Mouse (Mus musculus): ENCODE data around the gene Myo3b.
A peak's percentile ranks its signal among the peaks of the same experiment; 100 is the strongest.

Myo3b gene

GRCm38 (mm10) chr2:70066338-70067022 is 27.6 kb downstream of the Myo3b start:
- DNase-seq, result peak; percentile 65

- DNase-seq, result peak; percentile 72
Observed at GRCm38 (mm10) chr2:70069861-70070260, 30.9 kb downstream of the Myo3b start.

DNA sequence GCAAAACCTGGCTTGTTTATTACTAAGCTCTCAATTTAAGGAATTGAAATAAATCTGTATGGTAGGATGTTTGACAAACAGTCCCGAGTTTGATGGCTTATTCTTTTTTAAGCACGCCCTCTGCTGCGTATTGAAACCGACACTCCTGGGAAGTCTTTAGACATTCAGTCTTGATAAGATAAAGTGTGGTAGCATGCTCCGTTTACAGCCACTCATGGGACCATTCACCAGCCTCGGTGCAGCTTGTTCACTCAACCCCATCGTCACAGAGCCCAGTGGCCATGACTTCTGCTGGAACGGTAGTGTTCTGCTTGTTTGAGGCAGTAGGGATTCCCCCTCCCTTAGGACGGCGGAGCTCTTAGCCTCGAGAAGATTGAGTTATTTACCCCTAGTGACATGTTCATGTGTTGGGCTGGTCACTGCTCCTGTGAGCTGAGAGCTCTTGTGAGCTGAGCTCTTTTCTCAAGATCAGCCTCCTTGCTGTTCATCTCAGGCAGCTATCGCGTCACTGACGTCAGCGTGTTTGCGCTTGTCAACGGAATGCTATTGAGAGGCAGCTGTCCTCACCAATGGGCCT is 44.6 kb downstream of the Myo3b start:
- no peak for DNase-seq

DNA sequence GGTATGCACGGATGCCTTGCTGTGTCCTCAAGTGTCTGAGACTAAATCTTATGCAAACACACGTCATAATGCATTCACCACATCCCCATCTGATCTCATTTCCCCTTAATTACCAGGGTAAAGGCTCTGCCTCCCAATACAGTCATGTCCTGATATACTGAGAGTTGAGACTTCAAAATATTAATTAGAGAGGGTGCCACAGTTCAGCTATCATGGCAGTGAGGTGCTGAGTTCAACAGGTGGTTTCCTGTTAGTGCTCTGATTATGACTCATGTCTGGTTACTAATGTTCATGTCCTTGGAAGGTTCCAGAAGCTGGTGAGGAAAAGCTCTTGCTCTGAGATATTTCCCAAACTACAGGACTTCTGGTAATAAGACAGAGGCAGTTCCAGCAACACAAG is 52.3 kb downstream of the Myo3b start:
- DNase-seq, result no peak

DNA sequence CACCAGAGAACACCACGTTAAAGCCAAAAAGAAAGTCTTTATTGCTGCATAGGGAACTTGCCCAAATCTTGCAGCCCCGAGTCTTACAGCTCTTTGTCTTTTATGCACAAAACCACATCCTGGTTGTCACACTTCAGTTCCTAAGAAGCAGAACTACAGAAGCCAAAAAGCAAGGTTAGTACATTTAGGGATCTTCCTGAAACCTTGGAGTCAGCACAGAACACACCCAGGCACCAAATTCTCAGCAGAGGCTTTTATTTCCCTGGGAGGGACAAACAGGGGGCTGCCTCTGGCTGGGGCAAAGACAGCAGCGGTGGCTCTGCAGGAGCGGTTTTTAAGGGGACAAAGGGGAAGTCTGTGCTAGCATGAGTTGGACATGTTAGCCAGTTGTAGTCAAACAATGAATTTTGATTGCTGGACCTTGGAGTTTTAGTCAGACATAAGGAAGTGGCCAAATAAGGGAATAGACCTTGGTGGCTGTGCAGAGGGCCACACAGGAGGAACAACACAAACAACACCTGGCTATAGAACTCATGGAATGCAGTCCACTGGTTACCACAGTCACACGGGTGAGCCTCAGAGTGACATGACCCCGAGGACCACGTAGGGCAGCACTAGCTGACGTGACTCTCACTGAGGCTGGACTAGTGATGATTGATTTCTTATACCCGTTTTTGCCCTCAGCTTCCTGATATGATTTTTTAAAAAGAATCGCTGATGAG is 53.0 kb downstream of the Myo3b start:
- peak; percentile 8 for DNase-seq

DNA sequence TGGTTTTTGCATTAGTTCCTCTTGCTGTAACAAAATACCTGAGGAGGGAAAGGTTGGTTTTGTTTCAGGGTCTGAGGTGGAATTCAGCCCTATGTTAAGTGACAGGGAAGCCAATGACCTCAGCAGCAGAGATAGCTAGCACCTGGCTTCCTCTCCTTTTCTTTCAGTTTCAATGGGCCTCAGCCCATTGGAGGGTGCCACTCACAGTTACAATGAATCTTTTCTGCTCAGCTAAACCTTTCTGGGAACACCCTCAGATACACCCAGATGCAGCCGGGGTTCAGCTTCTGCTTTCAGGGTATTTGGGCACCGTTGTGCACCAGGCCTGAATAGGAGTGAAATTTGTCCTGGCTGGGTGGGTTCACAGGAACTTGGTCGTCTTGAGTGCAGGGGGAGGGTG is 53.7 kb downstream of the Myo3b start:
- DNase-seq, result no peak

DNA sequence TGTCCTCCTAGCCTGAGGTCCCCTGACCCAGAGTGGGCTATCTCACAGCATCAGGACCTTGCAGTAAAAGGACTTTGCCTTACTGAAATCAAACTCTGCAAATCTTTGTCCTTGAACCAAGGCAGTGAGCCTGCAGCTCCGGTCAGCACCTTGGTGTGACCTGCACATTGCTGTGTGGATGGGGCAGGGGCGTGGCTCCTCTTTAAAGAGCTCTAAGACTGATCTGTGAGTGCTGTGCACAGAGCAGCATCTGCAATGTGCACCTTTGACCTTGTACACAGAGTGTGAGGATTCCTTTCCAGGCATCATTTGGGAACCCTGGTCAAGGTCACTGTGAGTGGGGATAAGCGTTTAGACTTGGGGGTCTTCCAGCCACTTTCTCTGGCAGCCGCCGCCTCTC is 55.5 kb downstream of the Myo3b start:
- no peak for DNase-seq

DNA sequence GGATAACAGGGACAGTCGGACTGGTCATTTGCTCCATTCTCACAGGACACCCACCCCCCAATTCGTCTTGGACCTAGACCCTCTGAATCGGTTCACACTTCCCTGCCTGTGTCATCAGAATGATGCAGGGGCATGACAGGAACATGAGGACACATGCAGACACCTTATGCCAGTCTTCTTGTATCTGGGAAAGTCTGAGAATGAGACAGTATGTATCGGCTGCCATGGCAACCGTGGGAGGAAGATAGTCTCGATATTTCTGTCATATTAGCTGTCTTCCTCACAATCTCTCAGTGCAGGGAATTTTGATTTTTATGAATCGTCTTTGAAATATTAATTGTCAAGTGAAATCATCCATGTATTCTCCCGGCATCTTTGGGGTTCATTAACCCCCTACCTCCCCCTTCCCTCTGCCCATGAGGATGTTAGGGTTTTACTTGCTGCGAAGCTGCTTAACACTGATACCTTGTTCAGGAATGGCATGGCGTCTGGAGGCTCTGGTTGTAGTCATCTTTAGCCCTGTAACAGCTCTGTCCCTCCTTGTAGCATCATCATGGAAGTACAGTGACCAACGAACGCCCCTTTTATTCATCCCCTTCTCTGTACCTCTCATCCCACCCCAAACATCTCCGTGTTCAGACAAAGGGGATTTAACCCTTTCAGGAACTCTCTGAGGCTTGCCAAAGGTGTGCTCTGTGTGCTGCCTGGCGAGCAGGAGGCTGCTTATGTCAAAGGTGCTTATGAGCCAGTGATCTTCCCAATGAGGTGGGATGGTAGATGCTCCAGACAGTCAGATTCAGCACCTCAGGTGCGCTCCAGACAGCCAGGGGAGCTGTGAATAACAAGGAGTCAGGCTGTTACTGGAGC is 58.5 kb downstream of the Myo3b start:
- no peak for DNase-seq

GRCm38 (mm10) chr2:70099459-70099858 is 60.5 kb downstream of the Myo3b start:
- DNase-seq, result no peak

GRCm38 (mm10) chr2:70105286-70106030 is 66.5 kb downstream of the Myo3b start:
- no peak for DNase-seq

DNA sequence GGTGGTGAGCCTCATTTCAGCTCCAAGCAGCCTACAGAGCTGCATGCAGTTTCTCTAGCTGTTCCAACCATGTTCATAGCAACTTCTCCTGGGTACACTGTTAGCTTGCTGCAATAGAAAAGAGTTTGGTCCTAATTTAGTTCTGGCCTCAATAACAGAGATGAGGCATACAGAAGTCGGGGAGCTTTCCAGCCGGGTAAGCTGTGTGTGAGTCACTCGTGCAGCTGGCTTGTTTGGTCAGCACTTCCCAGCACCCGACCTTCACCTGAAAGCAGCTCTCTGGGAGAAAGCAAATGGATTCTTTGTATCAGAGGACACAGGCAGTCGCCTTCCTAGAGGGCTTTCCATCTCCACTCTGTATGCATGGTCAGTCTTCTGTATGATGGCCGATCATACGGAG is 70.1 kb downstream of the Myo3b start:
- DNase-seq, result no peak

DNA sequence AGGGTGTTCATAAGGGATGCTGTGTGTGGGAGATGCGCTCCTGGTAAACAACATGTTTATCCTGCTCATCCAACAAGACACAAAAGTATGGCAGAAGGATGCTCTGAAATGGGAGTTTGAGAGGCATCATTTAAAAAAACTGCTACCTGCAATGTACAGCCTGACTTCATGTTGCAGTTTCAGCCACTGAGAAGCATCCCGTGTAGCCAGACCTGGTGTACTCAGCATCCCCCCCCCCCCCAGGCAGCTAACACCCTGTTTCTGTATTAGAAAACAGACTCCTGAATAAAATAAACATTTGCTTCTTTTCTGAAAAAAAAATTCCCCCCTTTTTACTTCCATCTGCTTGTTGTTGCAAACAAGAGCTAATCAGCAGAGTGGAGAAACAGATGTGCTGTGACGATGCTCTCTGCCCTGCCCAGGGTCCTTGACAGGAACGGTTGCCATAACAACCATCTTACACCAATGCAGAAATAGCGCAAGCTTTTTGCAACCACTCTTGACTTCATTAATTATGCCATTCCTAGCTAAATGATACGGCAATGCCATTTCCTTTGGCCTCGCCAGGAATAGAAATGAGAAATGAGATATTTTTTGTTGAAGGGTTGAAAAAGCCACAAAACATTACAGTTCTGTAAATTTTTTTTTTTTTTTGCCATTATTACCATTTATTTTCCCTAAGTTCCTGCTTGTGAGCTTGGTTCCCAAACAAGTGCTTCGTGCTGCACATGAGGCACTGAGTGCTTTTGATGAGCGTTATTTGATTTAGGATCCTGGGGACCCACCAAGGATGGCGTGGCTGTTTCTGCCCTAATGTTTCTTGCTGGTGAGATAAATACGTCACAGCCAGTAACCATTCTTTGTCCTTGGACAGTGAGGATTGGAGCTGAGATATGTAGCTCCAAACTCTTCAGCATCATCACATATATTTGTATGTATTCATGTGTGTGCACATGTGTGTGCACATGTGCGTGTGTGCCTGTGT is 75.2 kb downstream of the Myo3b start:
- DNase-seq, result no peak

- DNase-seq, result no peak
Observed at GRCm38 (mm10) chr2:70118376-70119264, 79.7 kb downstream of the Myo3b start.

- no peak for DNase-seq
Observed at GRCm38 (mm10) chr2:70119265-70119663, 80.3 kb downstream of the Myo3b start.

- DNase-seq, result no peak
Observed at GRCm38 (mm10) chr2:70126330-70126729, 87.4 kb downstream of the Myo3b start.

DNA sequence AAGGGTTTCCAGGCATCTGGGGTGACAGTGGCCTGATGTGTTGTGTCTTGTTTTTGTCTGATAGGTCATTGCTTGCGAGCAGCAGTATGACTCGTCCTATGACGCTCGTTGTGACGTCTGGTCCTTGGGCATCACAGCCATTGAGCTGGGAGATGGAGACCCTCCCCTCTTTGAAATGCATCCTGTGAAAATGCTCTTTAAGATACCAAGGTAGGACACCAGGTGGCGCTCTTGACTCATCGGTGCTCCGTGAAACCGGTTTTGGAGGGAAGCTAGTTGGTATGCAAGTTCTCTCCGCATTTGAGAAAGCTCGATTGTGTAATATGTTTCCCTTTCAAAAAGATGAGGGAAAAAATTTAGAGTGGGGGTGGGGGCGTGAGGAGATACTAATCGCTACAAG is 87.9 kb downstream of the Myo3b start:
- peak; percentile 71 for DNase-seq

DNA sequence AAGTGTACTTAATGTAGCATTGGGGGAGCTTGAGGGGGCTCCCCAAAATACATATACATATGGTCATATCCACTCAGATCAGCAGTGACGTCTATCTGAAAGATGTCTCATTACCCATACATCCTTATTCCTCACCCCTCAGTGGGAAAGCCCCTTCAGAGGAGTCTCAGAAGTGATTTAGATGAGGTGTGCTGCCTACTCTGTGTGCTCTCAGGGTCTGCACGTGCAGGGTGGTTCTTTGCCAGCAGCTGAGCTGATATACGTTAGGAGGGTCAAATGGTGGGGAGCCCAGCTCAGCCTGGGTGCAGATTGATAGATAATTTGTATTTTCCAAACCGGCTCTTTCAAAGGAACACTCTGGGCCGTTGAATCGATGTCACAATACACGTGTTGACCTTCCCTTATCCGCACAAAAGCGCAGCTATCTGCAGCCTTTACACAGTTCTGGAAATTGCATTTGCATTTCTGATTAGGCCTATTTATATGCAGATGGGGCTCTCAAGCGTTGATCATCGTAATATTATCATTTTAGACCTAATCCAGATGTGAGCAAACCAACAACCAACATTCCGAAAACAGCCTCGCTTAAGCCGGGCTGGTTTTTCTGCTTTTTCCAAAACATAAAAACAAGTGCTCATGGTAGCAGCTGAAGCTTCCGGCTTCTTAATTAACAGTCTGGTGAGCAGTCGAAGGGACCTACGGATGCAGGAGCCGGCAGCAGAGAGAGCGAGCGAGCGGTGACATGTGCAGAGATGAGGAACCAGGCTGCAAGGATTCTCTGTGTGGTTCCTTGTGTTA is 88.6 kb downstream of the Myo3b start:
- no peak for DNase-seq

GRCm38 (mm10) chr2:70128590-70128989 is 89.7 kb downstream of the Myo3b start:
- DNase-seq, result no peak

GRCm38 (mm10) chr2:70129566-70129965 is 90.6 kb downstream of the Myo3b start:
- DNase-seq, result no peak
